Mouse (Mus musculus) midbrain, embryonic 11.5 days (tissue): ENCODE results near the gene Oscar. TPM values are rescaled to one million over a fixed set of nuclear protein-coding genes. Genes with fewer than 3 reads are reported as not detected.
A peak's percentile ranks its signal among the peaks of the same experiment; 100 is the strongest.

Source experiments
- ATAC-seq: fragments of 200-750 bp; cut with Nextera tagmentation; 2 replicates; pipeline ENCODE4 v1.8.0; 2017; ENCODE audit warnings: moderate TSS enrichment, moderate library complexity; ENCODE audit not compliant: low FRiP score
- DNase-seq: peaks from one replicate; pipeline ENCODE4 v3.0.0; 2015; ENCODE audit warnings: low spot score; ENCODE audit errors: missing footprints
- H3K27ac ChIP-seq: fragments of 300-500 bp; sonication (generic); 2 replicates; pipeline ENCODE4 v1.5.1; 2014; ENCODE audit warnings: low read depth, low read length
- H3K27me3 ChIP-seq: fragments of 300-500 bp; sonication (generic); 2 replicates; pipeline ENCODE4 v1.6.1; 2014; ENCODE audit warnings: mild to moderate bottlenecking, low read length, moderate library complexity, mixed read lengths; ENCODE audit not compliant: control insufficient read depth, insufficient read depth
- H3K36me3 ChIP-seq: fragments of 300-500 bp; sonication (generic); 2 replicates; pipeline ENCODE4 v1.6.1; 2014; ENCODE audit warnings: mild to moderate bottlenecking, low read length, moderate library complexity, mixed read lengths; ENCODE audit not compliant: control insufficient read depth, insufficient read depth
- H3K4me1 ChIP-seq: fragments of 300-500 bp; sonication (generic); 2 replicates; pipeline ENCODE4 v1.6.1; 2014; ENCODE audit warnings: low read length; ENCODE audit not compliant: control insufficient read depth, insufficient read depth
- H3K4me2 ChIP-seq: fragments of 300-500 bp; sonication (generic); 2 replicates; pipeline ENCODE4 v1.6.1; 2014; ENCODE audit warnings: mild to moderate bottlenecking, moderate library complexity
- H3K4me3 ChIP-seq: fragments of 300-500 bp; sonication (generic); 2 replicates; pipeline ENCODE4 v1.5.1; 2014; ENCODE audit warnings: low read depth, low read length
- H3K9ac ChIP-seq: fragments of 300-500 bp; sonication (generic); 2 replicates; pipeline ENCODE4 v1.6.1; 2014; ENCODE audit warnings: low read length
- H3K9me3 ChIP-seq: fragments of 300-500 bp; sonication (generic); 2 replicates; pipeline ENCODE4 v1.6.1; 2016; ENCODE audit warnings: low read length; ENCODE audit not compliant: control insufficient read depth
- WGBS: fragments of 180-500 bp; shearing (Covaris S2); extraction: QIAGEN DNeasy Blood & Tissue Kit; methylation state at CpG from one replicate; pipeline ENCODE4 v1.1.7; 2014; 5-methylcytosine and 5-hydroxymethylcytosine counted together
- polyA plus RNA-seq: library from polyadenylated mRNA; unstranded; fragments of >200 nt; fragmentation: Nextera tagmentation; extraction: Ambion mirVana; gene quantifications from 2 replicates; pipeline ENCODE4 v1.2.1, GENCODE M21; 2014

Oscar gene
- polyA plus RNA-seq, 1 experiment from 2014 or later: 0.25 TPM

DNA sequence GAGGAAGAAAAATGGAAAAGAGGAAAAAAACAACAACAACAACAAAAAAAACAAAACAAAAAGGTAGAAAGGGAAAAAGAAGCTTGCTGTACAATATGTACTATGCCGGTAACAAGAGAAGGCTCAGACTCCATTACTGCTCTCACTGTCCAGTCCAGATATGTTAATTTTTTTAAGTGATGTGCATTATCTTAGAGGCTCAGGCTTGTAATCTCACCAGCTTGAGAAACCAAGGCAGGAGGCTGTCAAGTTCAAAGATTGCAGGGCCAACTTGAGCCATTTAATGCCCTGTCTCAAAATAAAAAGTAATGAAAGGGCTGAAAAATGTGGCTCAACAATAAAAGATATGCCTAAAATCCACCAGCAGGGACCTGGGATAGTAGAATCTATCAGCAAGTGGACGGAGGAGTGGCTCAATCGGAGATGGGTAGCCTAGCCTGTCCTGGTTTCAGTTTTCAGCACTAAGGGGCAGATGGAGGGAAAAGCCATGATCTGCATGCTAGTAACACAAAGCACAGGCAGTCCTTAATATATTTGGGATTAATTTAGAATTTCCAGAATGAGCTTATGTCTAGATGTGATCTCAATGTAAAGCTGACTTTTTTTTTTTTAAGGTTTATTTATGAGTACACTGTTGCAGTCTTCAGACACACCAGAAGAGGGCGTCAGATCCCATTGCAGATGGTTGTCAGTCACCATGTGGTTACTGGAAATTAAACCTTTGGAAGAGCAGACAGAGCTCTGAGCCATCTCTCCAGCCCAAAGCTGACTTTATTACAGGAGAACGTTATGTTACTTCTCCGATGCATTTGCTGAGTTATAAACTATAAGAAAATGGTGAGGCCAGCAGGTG, 658 bp upstream of the Oscar start:
- H3K4me3 ChIP-seq: peak overlapping the region; percentile 75
- WGBS: 41% methylated on average over 6 of the region's 6 CpGs
- peaks cover 3% of the 10 kb centered on the region; the same call in 1 of the 2 replicates for H3K36me3 ChIP-seq
- H3K4me2 ChIP-seq: peak overlapping the region; percentile 55; the same call in 1 of the 2 replicates
- H3K27ac ChIP-seq: no peak overlapping the region
- DNase-seq (no peak), ATAC-seq (peak; percentile 74)
- peaks cover 5% of the 10 kb centered on the region; the same call in 1 of the 2 replicates for H3K4me1 ChIP-seq
- no peak overlapping the region for H3K9ac ChIP-seq
- no peaks in the 10 kb centered on the region for H3K27me3 ChIP-seq
- no peaks in the 10 kb centered on the region for H3K9me3 ChIP-seq

DNA sequence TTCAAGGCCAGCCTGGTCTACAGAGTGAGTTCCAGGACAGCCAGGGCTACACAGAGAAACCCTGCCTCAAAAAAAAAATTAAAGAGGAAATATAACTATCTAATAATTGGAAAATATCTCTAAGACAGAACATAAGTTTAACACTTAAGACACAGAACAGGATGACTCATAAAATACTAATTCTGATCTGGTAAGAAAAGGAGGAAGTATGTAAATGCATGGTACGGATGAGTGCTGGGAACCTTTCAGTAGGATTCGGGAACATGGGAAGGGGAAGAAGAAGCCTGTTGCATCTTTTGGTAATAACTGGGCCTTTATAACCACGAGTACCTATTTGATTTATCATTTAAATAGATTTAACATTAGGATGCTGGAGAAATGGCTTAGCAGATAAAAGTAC, 1.9 kb downstream of the Oscar start:
- no peak overlapping the region for H3K4me3 ChIP-seq
- H3K9me3 ChIP-seq: no peaks in the 10 kb centered on the region
- H3K4me2 ChIP-seq: no peak overlapping the region
- WGBS: 82% methylated on average over 3 of the region's 3 CpGs
- no peaks in the 10 kb centered on the region for H3K27me3 ChIP-seq
- no peak for DNase-seq
- ATAC-seq: no peak
- peaks cover 5% of the 10 kb centered on the region; the same call in 1 of the 2 replicates for H3K4me1 ChIP-seq
- no peaks in the 10 kb centered on the region for H3K36me3 ChIP-seq
- H3K27ac ChIP-seq: no peak overlapping the region
- no peak overlapping the region for H3K9ac ChIP-seq

DNA sequence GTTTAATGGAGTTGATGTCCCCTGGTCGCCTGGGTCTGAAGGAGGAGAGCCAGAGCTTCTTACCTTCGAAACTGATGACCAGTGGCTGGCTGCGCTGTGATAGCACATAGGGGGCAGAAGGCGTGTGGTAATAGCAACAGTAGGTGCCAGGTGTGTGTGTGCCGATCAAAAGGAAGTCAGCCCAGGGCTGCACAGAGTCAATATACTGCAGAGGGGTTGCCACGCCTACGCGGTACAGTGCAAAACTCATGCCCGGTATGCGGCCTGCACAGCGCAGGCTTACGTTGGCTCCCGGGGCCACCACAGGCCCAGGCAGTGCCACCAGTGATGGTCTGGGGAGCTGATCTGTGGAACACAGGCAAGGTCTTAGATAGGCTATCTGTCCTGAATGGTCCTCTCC, 5.0 kb downstream of the Oscar start:
- DNase-seq: no peak
- ATAC-seq: no peak
- H3K9ac ChIP-seq: no peak overlapping the region
- no peaks in the 10 kb centered on the region for H3K27me3 ChIP-seq
- WGBS: 85% methylated on average over 13 of the region's 13 CpGs
- no peak overlapping the region for H3K4me2 ChIP-seq
- no peak overlapping the region for H3K4me3 ChIP-seq
- H3K27ac ChIP-seq: no peak overlapping the region
- H3K9me3 ChIP-seq: no peaks in the 10 kb centered on the region
- no peaks in the 10 kb centered on the region for H3K4me1 ChIP-seq
- no peaks in the 10 kb centered on the region for H3K36me3 ChIP-seq

DNA sequence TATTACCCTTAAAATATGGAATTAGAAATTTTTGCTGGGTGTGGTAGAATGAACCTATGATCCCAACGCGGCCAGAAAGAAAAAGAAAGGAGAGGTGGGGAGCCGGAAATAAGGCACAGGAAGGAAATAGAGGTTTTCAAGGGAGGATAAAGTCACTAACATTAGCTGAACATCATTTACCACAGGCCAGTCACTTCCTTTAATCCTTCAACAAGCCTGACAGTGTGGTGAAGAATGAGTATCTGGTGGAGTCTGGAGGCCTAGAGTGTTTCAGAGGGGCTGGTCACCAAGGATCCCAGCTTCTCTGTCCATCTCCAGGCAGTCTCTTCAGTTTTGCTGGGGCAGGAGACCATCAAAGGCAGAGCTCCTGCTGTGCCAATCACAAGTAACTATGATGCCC, 5.5 kb downstream of the Oscar start:
- H3K4me2 ChIP-seq: no peak overlapping the region
- H3K4me1 ChIP-seq: no peaks in the 10 kb centered on the region
- ATAC-seq (no peak), DNase-seq (no peak)
- H3K9me3 ChIP-seq: no peaks in the 10 kb centered on the region
- no peak overlapping the region for H3K4me3 ChIP-seq
- H3K36me3 ChIP-seq: no peaks in the 10 kb centered on the region
- H3K9ac ChIP-seq: no peak overlapping the region
- H3K27me3 ChIP-seq: no peaks in the 10 kb centered on the region
- H3K27ac ChIP-seq: no peak overlapping the region
- WGBS: 92% methylated on average over 3 of the region's 3 CpGs

DNA sequence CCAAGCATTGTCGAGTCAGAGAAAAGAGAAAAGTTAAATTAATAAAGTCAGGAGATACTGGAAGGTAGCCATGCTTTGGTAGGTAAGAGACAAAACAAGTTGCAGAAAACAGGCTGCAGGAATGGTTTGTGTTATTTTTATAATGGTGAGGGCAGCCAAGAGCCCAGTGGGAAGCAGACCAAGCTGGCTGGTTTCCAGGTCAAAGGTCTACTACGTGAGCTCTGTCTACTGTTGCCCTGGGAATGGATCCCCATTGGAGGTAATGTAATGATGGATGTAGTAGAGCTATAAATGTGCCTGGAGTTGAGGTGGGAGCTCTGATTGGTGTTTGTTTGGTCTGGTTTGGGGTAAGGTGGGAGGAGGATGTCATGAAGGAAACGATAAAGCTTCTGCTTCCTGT, 6.9 kb downstream of the Oscar start:
- H3K9ac ChIP-seq: no peak overlapping the region
- no peak overlapping the region for H3K4me3 ChIP-seq
- ATAC-seq (no peak), DNase-seq (no peak)
- no peaks in the 10 kb centered on the region for H3K36me3 ChIP-seq
- no peaks in the 10 kb centered on the region for H3K4me1 ChIP-seq
- 76% methylated on average over 3 of the region's 3 CpGs for WGBS
- H3K9me3 ChIP-seq: no peaks in the 10 kb centered on the region
- no peaks in the 10 kb centered on the region for H3K27me3 ChIP-seq
- no peak overlapping the region for H3K27ac ChIP-seq
- H3K4me2 ChIP-seq: no peak overlapping the region

DNA sequence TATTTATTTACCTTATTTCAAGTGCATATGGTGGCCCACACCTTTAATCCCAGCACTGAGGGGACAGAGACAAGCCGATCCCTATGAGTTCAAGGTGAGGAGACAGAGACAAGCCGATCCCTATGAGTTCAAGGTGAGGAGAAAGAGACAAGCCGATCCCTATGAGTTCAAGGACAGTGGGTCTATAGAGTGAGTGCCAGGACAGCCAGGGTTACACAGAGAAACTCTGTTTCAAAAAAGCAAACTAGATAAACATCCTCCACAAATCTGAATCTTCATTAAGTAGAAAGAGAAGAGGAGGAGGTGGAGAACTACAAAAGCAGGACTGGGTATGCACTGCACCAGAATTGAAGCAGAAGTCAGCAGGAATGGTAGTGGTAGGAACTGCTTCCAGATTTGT, 7.3 kb downstream of the Oscar start:
- DNase-seq (no peak), ATAC-seq (no peak)
- H3K9me3 ChIP-seq: no peaks in the 10 kb centered on the region
- WGBS: 92% methylated on average over 3 of the region's 3 CpGs
- H3K36me3 ChIP-seq: no peaks in the 10 kb centered on the region
- no peak overlapping the region for H3K4me2 ChIP-seq
- H3K4me3 ChIP-seq: no peak overlapping the region
- no peaks in the 10 kb centered on the region for H3K27me3 ChIP-seq
- no peak overlapping the region for H3K9ac ChIP-seq
- no peak overlapping the region for H3K27ac ChIP-seq
- no peaks in the 10 kb centered on the region for H3K4me1 ChIP-seq

DNA sequence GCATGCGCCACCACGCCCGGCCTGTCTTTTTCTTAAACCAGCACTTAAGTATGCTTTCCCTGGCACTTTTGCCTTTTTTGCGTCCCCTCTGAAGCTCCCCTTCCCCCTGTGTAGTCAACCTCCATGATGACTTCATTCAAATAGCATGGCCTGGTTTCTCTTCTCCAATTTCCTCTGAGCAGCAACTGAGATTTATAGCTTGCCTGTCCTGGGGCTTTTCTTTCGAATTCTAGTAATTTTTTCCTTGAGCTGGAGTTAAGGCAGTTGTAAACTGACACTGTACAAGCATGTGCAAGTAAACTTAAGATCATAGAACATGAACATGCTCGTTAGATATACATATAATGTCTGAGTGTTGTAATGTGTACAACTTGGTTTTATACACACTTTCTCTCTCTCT, 8.6 kb downstream of the Oscar start:
- Histone ChIP-seq H3K4me2 (no peak overlapping the region), H3K9ac (no peak overlapping the region), H3K27ac (no peak overlapping the region), H3K36me3 (no peaks in the 10 kb centered on the region), H3K9me3 (no peaks in the 10 kb centered on the region), H3K27me3 (no peaks in the 10 kb centered on the region), H3K4me3 (no peak overlapping the region), H3K4me1 (no peaks in the 10 kb centered on the region)
- ATAC-seq (no peak), DNase-seq (no peak)
- 86% methylated on average over 6 of the region's 6 CpGs for WGBS

DNA sequence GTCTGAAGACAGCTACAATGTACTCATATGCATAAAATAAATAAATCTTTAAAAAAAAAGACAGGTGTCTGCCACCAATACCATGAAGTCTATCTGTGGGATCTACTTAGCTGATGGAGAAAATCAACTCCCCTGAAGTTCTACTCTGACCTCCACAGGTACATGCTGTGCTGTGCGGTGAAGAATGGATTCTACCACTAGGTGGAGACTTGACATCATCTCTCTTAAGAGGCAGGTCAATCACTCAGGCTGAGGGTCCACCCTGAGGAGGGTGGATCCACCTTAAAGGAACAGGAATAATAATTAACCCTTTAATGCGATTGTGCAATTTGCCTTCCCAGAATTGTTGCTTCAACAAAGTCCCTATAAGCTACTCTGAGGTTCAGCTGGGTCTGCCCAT, 9.2 kb downstream of the Oscar start:
- Histone ChIP-seq H3K4me2 (no peak overlapping the region), H3K27ac (no peak overlapping the region), H3K9ac (no peak overlapping the region), H3K27me3 (no peaks in the 10 kb centered on the region), H3K4me3 (no peak overlapping the region), H3K9me3 (no peaks in the 10 kb centered on the region), H3K4me1 (no peaks in the 10 kb centered on the region), H3K36me3 (no peaks in the 10 kb centered on the region)
- ATAC-seq (0 out of 2 replicates have a peak, but pooled peaks have one; percentile 44), DNase-seq (no peak)
- WGBS: 20% methylated on average over 2 of the region's 2 CpGs

DNA sequence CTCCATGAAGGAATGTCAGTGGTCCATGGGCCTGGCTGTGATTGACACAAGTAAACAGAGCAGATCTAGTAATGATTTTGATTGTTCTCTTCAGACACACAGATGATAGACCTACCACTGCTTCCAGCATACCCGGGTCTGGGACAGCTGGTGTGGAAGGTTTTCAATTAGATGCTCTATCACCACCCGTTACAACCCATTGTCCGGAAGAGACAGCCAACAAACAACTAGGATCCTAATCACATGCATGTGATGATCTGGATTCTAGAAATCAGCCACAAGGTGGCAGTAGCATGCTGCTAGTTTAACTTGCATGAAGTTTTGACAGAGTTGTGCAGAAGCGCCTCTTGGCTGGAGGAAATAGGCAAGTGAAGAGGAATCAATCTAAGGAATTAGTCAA, 14.8 kb downstream of the Oscar start:
- WGBS: 20% methylated on average over 4 of the region's 4 CpGs
- peak; percentile 55; the same call in 1 of the 2 replicates for ATAC-seq
- peak; percentile 96 for DNase-seq
- Histone ChIP-seq H3K27me3 (no peaks in the 10 kb centered on the region), H3K4me1 (no peaks in the 10 kb centered on the region), H3K9me3 (no peaks in the 10 kb centered on the region), H3K4me3 (no peak overlapping the region), H3K36me3 (no peaks in the 10 kb centered on the region), H3K9ac (no peak overlapping the region), H3K4me2 (no peak overlapping the region), H3K27ac (no peak overlapping the region)
